Mouse (Mus musculus) limb, embryonic 11.5 days (tissue): Measurements from ENCODE around the gene Baz1b. TPM values are rescaled to one million over a fixed set of nuclear protein-coding genes. Genes with fewer than 3 reads are reported as not detected.
A peak's percentile ranks its signal among the peaks of the same experiment; 100 is the strongest.

ENCODE experiments used
- ATAC-seq: fragments of 200-750 bp; cut with Nextera tagmentation; 2 replicates; pipeline ENCODE4 v1.8.0; 2017; ENCODE audit warnings: low read depth; ENCODE audit not compliant: insufficient number of reproducible peaks, low FRiP score, low TSS enrichment
- DNase-seq: peaks from one replicate; pipeline ENCODE4 v3.0.0-alpha.2; 2015; ENCODE audit warnings: low spot score
- H3K27ac ChIP-seq: fragments of 300-500 bp; sonication (generic); replicated peaks from 2 replicates; pipeline ENCODE4 v1.5.1; 2014; ENCODE audit warnings: low read depth, mild to moderate bottlenecking, low read length
- H3K27me3 ChIP-seq: fragments of 300-500 bp; sonication (generic); 2 replicates; pipeline ENCODE4 v1.6.1; 2014; ENCODE audit warnings: mild to moderate bottlenecking, low read length, mixed read lengths; ENCODE audit not compliant: control insufficient read depth, insufficient read depth
- H3K36me3 ChIP-seq: fragments of 300-500 bp; sonication (generic); 2 replicates; pipeline ENCODE4 v1.6.1; 2014; ENCODE audit warnings: mild to moderate bottlenecking, low read length, moderate library complexity, mixed read lengths; ENCODE audit not compliant: control insufficient read depth, insufficient read depth
- H3K4me1 ChIP-seq: fragments of 300-500 bp; sonication (generic); 2 replicates; pipeline ENCODE4 v1.6.1; 2014; ENCODE audit warnings: low read length, mixed read lengths; ENCODE audit not compliant: control insufficient read depth, insufficient read depth
- H3K4me2 ChIP-seq: fragments of 300-500 bp; sonication (generic); 2 replicates; pipeline ENCODE4 v1.6.1; 2014; ENCODE audit warnings: low read depth, mild to moderate bottlenecking, moderate library complexity; ENCODE audit not compliant: severe bottlenecking
- H3K4me3 ChIP-seq: fragments of 300-500 bp; sonication (generic); 2 replicates; pipeline ENCODE4 v1.5.1; 2014; ENCODE audit warnings: low read depth, low read length
- H3K9ac ChIP-seq: fragments of 300-500 bp; sonication (generic); 2 replicates; pipeline ENCODE4 v1.6.1; 2014; ENCODE audit warnings: mild to moderate bottlenecking, low read length
- H3K9me3 ChIP-seq: fragments of 300-500 bp; sonication (generic); 2 replicates; pipeline ENCODE4 v1.6.1; 2016; ENCODE audit warnings: low read length; ENCODE audit not compliant: control insufficient read depth
- WGBS: fragments of 180-500 bp; shearing (Covaris S2); extraction: QIAGEN DNeasy Blood & Tissue Kit; methylation state at CpG from one replicate; pipeline ENCODE4 v1.1.7; 2014; 5-methylcytosine and 5-hydroxymethylcytosine counted together
- polyA plus RNA-seq: library from polyadenylated mRNA; unstranded; fragments of >200 nt; fragmentation: Nextera tagmentation; extraction: Ambion mirVana; gene quantifications from 2 replicates; pipeline ENCODE4 v1.2.1, GENCODE M21; 2014

The Baz1b gene
- polyA plus RNA-seq, 1 experiment from 2014 or later = 71.5 TPM

GRCm38 (mm10) chr5:135246531-135246930 lies 59.5 kb downstream of the Baz1b start:
- no peak for ATAC-seq
- no peak overlapping the region for H3K4me3 ChIP-seq
- no peak overlapping the region for H3K27ac ChIP-seq
- no peak overlapping the region for H3K4me2 ChIP-seq
- peaks cover 11% of the 10 kb centered on the region for H3K4me1 ChIP-seq
- peaks cover 22% of the 10 kb centered on the region for H3K27me3 ChIP-seq
- WGBS = 74% methylated on average over 4 of the region's 4 CpGs
- peaks cover 33% of the 10 kb centered on the region for H3K36me3 ChIP-seq
- no peaks in the 10 kb centered on the region for H3K9me3 ChIP-seq
- no peak for DNase-seq
- no peak overlapping the region for H3K9ac ChIP-seq

- DNase-seq (no peak), ATAC-seq (no peak)
- 84% methylated on average over 9 of the region's 9 CpGs for WGBS
- Histone ChIP-seq H3K4me1 (peaks cover 11% of the 10 kb centered on the region), H3K36me3 (peaks cover 26% of the 10 kb centered on the region), H3K9me3 (no peaks in the 10 kb centered on the region), H3K27me3 (peaks cover 22% of the 10 kb centered on the region), H3K4me2 (no peak overlapping the region), H3K27ac (no peak overlapping the region), H3K9ac (no peak overlapping the region), H3K4me3 (no peak overlapping the region)
Observed at GRCm38 (mm10) chr5:135247337-135247736, 60.3 kb downstream of the Baz1b start.

GRCm38 (mm10) chr5:135248956-135249676 lies 62.1 kb downstream of the Baz1b start:
- Histone ChIP-seq H3K4me3 (no peak overlapping the region), H3K4me1 (peaks cover 19% of the 10 kb centered on the region), H3K4me2 (peak overlapping the region; percentile 4; the same call in 1 of the 2 replicates), H3K9ac (no peak overlapping the region), H3K36me3 (peaks cover 13% of the 10 kb centered on the region), H3K27ac (no peak overlapping the region), H3K27me3 (peaks cover 22% of the 10 kb centered on the region), H3K9me3 (no peaks in the 10 kb centered on the region)
- 86% methylated on average over 16 of the region's 16 CpGs for WGBS
- ATAC-seq = no peak
- DNase-seq = no peak

DNA sequence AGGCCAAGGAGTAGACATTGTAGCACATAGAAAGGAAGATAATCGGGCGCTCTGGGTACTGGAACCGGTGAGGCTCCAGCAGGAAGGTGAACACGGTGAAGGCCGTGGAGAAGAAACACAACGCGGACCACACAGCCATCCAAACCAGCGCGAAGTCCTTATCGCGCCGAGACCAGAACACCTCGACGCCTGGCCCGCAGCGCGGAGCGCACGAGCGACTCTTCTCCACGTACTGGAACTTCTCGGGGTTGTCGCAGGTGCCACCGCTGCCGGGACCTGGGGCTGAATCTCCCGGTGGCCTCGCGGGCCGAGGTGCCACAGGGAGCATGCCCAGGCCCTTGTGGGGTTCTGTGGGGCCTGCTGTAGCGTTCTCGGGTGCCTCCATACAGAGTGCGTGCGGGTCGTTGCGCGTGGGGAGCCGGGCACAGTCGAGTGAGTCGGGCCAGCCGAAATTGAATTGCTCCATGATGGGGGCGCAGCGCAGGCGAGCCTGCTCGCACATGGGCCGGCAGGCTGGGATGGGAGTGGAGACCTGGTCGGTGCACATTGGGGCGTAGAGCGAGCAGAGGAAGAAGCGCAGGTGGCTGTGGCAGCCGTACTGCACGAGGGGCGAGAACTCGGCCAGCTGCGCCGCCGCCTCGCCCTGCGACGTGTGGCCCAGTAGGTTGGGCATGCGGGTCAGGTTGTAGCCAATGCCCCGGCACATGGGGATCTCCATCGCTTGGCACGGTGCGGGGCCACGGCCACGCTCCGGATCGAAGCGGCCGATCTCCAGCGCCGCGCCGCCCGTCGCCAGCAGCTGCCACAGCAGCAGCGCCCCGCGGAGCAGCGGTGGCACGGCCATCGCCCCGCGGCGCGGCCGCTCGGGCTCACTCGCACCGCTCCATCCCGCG lies 63.4 kb downstream of the Baz1b start:
- Histone ChIP-seq H3K9ac (peak overlapping the region; percentile 69), H3K36me3 (peaks cover 5% of the 10 kb centered on the region; the same call in 1 of the 2 replicates), H3K4me2 (peak overlapping the region; percentile 97), H3K9me3 (no peaks in the 10 kb centered on the region), H3K27me3 (peaks cover 22% of the 10 kb centered on the region), H3K27ac (no peak overlapping the region), H3K4me3 (peak overlapping the region; percentile 50), H3K4me1 (peaks cover 21% of the 10 kb centered on the region)
- 3% methylated on average over 92 of the region's 92 CpGs for WGBS
- peak; percentile 23 for ATAC-seq
- DNase-seq = peak; percentile 58

DNA sequence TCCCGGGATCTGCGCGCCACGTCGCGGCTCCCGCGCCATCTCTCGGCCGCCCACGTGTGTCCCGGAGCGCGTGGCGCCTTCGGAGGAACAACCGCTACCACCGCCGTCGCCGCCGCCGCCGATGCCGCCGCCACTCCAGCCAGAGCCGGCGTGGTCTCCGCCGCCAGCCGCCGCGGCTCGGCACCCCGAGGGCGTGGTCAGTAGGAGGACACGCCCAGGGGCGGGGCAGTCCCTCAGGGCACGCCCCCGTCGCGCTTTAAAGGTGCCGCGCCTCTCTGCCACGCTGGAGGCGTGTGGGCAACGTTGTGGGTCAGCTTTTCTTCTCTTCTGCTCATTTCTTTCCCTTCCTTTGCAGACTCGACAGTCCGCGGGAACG lies 64.0 kb downstream of the Baz1b start, which contains the start of gene Fzd9:
Fzd9 (minus strand) TSS at position 152 of the 376 bp plus-strand sequence.
- Histone ChIP-seq H3K4me3 (peak within 1 kb of the TSS; percentile 50), H3K27me3 (peaks cover 22% of the 10 kb centered on the region), H3K36me3 (0 out of 2 replicates have a peak, but pooled peaks cover 2% of the 10 kb centered on the region), H3K4me2 (peak within 1 kb of the TSS; percentile 97), H3K27ac (no peak within 1 kb of the TSS), H3K4me1 (peaks cover 21% of the 10 kb centered on the region), H3K9me3 (no peaks in the 10 kb centered on the region), H3K9ac (peak within 1 kb of the TSS; percentile 69)
- peak; percentile 89 for DNase-seq
- ATAC-seq = peak; percentile 76; the same call in 1 of the 2 replicates
- under 1% methylated on average over 47 of the region's 51 CpGs for WGBS

- H3K4me3 ChIP-seq = no peak overlapping the region
- 10% methylated on average over 12 of the region's 12 CpGs for WGBS
- H3K36me3 ChIP-seq = no peaks in the 10 kb centered on the region
- peak overlapping the region; percentile 40; the same call in 1 of the 2 replicates for H3K9ac ChIP-seq
- H3K9me3 ChIP-seq = no peaks in the 10 kb centered on the region
- peaks cover 19% of the 10 kb centered on the region for H3K4me1 ChIP-seq
- 0 out of 2 replicates have a peak overlapping the region, but pooled peaks have one; percentile 3 for H3K4me2 ChIP-seq
- peak overlapping the region; percentile 42; the same call in 1 of the 2 replicates for H3K27ac ChIP-seq
- peak; percentile 51 for DNase-seq
- H3K27me3 ChIP-seq = peaks cover 21% of the 10 kb centered on the region
- no peak for ATAC-seq
Observed at GRCm38 (mm10) chr5:135253741-135254401, 66.8 kb downstream of the Baz1b start.

- Histone ChIP-seq H3K27ac (no peak overlapping the region), H3K27me3 (no peaks in the 10 kb centered on the region), H3K36me3 (no peaks in the 10 kb centered on the region), H3K9me3 (no peaks in the 10 kb centered on the region), H3K4me3 (no peak overlapping the region), H3K4me1 (peaks cover 10% of the 10 kb centered on the region), H3K4me2 (no peak overlapping the region), H3K9ac (no peak overlapping the region)
- no peak for DNase-seq
- ATAC-seq = no peak
- 91% methylated on average over 3 of the region's 3 CpGs for whole genome bisulfite sequencing
Observed at GRCm38 (mm10) chr5:135256166-135256565, 69.1 kb downstream of the Baz1b start.

- Histone ChIP-seq H3K4me3 (no peak overlapping the region), H3K27ac (no peak overlapping the region; the same call in 1 of the 2 replicates), H3K9me3 (no peaks in the 10 kb centered on the region), H3K27me3 (no peaks in the 10 kb centered on the region), H3K9ac (no peak overlapping the region), H3K4me2 (no peak overlapping the region), H3K36me3 (no peaks in the 10 kb centered on the region), H3K4me1 (peaks cover 10% of the 10 kb centered on the region)
- WGBS = 82% methylated on average over 12 of the region's 12 CpGs
- ATAC-seq = no peak
- DNase-seq = no peak
Observed at GRCm38 (mm10) chr5:135257559-135257958, 70.5 kb downstream of the Baz1b start.
